Mouse (Mus musculus): Measurements from ENCODE around the gene Fabp6. TPM values are rescaled to one million over a fixed set of nuclear protein-coding genes. Genes with fewer than 3 reads are reported as not detected.

Fabp6 gene
- polyA plus RNA-seq, 1 experiment from 2014 or later, result not detected

DNA sequence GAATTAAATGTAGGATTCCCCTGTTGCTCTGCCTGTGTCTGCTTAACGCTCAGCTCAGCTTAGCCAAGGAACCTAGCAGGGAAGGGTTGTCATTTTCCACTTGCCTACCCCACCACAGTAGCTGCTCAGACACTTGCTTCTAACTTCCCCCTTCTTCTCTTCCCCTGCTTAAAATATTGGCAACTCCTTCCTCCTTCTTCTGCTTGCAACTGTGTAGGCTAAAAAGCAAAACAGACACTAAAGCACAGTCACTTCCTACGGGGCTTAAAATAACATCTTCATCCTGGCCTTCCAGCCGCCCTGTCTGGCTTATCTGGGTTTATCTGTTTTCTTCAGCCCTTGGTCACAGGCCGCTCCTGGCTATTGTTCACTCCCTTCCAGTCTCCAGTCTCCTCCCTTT, 31.2 kb upstream of the Fabp6 start:
- no peak overlapping the region for H3K4me3 ChIP-seq (ENCODE audit: control insufficient read depth in 1 of 2, insufficient read depth in 1 of 2, low read depth in 1 of 2, low read length in 2 of 2)
- no peak overlapping the region for H3K4me2 ChIP-seq (ENCODE audit: low read length)
- 11% methylated on average over 4 of the region's 4 CpGs for WGBS
- H3K4me1 ChIP-seq (ENCODE audit: control insufficient read depth in 2 of 2, insufficient read depth in 2 of 2, low read length in 2 of 2), result peaks cover 17 to 24% of the 10 kb centered on the region in 2 experiments
- no peaks in the 10 kb centered on the region for H3K9me3 ChIP-seq (ENCODE audit: control insufficient read depth, low read length)
- no peak for ATAC-seq (ENCODE audit: insufficient number of reproducible peaks, insufficient read depth, low FRiP score, low read depth)
- no peaks in the 10 kb centered on the region for H3K27me3 ChIP-seq (ENCODE audit: control insufficient read depth, insufficient read depth, low read length)
- peak overlapping the region; percentile 5; the same call in 1 of the 2 replicates for H3K9ac ChIP-seq (ENCODE audit: low read length)
- H3K27ac ChIP-seq (replicated peaks in 1 of 2; ENCODE audit: control insufficient read depth in 1 of 2, insufficient read depth in 1 of 2, low read depth in 2 of 2, low read length in 2 of 2), result peak overlapping the region; percentile 15 to 83; a peak in 2 of 4 replicates
- no peaks in the 10 kb centered on the region for H3K36me3 ChIP-seq (ENCODE audit: control insufficient read depth, insufficient read depth, low read length)

DNA sequence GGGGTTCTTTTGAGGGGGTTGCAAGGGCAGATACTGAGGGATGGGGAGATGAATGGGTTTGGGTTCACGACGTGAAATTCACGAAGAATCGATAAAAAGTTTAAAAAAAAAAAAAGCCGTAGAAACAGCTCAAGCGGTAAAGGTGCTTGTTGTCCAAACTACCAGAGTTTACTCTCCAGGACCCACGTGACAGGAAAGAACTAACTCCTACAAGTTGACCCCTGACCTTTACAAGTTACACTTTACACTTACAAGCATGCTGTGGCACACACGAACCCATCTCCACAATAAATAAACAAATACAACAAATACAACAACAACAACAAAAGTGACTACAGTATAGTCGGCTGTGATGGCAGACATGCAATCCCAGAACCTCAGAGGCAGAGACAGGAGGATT, 30.3 kb upstream of the Fabp6 start:
- H3K9ac ChIP-seq (ENCODE audit: low read length), result no peak overlapping the region
- H3K36me3 ChIP-seq (ENCODE audit: control insufficient read depth, insufficient read depth, low read length), result no peaks in the 10 kb centered on the region
- peaks cover 22 to 33% of the 10 kb centered on the region in 2 experiments for H3K4me1 ChIP-seq (ENCODE audit: control insufficient read depth in 2 of 2, insufficient read depth in 2 of 2, low read length in 2 of 2)
- WGBS, result 86% methylated on average over 9 of the region's 9 CpGs
- H3K27ac ChIP-seq (replicated peaks in 1 of 2; ENCODE audit: control insufficient read depth in 1 of 2, insufficient read depth in 1 of 2, low read depth in 2 of 2, low read length in 2 of 2), result no peak overlapping the region
- H3K4me2 ChIP-seq (ENCODE audit: low read length), result no peak overlapping the region
- H3K4me3 ChIP-seq (ENCODE audit: control insufficient read depth in 1 of 2, insufficient read depth in 1 of 2, low read depth in 1 of 2, low read length in 2 of 2), result no peak overlapping the region
- H3K9me3 ChIP-seq (ENCODE audit: control insufficient read depth, low read length), result no peaks in the 10 kb centered on the region
- H3K27me3 ChIP-seq (ENCODE audit: control insufficient read depth, insufficient read depth, low read length), result no peaks in the 10 kb centered on the region
- no peak for ATAC-seq (ENCODE audit: insufficient number of reproducible peaks, insufficient read depth, low FRiP score, low read depth)

DNA sequence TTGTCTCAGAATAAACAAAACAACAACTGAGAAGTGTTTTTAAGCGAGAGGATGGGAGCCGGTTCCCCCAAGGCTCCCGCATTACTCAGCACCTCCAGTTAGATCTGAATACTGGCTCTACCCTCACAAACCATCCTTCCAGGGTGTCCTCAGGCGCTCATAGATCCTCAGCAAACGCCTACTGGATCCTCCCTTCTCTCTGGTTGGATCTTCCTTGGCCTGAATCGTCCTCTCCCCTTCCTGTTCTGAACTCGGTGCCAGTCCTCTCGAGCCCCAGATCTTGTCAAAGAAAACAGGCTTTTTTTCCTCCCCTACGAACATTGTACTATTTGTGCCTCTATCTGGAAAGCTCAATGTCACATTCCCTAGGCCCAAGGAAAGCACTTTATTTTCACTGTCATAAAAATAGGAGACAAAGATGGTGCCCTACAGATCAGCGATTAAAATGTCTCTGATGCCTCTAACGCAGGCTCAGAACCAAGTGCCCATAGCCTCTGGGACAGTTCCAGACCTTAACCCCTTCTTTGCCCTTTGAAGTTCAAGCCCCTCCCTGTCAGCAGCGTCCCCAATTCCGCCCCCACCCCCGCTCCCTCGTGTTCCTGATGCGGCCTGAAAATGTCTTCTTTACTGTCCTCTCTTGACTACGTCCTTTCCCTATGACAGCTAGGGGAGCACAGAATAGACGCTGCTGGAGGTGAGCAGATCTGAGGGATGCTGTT, 25.7 kb upstream of the Fabp6 start:
- WGBS, result 28% methylated on average over 18 of the region's 18 CpGs
- no peak overlapping the region for H3K4me3 ChIP-seq (ENCODE audit: control insufficient read depth in 1 of 2, insufficient read depth in 1 of 2, low read depth in 1 of 2, low read length in 2 of 2)
- H3K9ac ChIP-seq (ENCODE audit: low read length), result peak overlapping the region; percentile 56
- H3K27me3 ChIP-seq (ENCODE audit: control insufficient read depth, insufficient read depth, low read length), result no peaks in the 10 kb centered on the region
- no peaks in the 10 kb centered on the region for H3K36me3 ChIP-seq (ENCODE audit: control insufficient read depth, insufficient read depth, low read length)
- H3K4me2 ChIP-seq (ENCODE audit: low read length), result peak overlapping the region; percentile 62
- H3K27ac ChIP-seq (replicated peaks in 1 of 2; ENCODE audit: control insufficient read depth in 1 of 2, insufficient read depth in 1 of 2, low read depth in 2 of 2, low read length in 2 of 2), result peak overlapping the region; percentile 29 to 35; a peak in 3 of 4 replicates
- ATAC-seq (ENCODE audit: insufficient number of reproducible peaks, insufficient read depth, low FRiP score, low read depth), result no peak
- H3K4me1 ChIP-seq (ENCODE audit: control insufficient read depth in 2 of 2, insufficient read depth in 2 of 2, low read length in 2 of 2), result peaks cover 18 to 24% of the 10 kb centered on the region in 2 experiments
- no peaks in the 10 kb centered on the region for H3K9me3 ChIP-seq (ENCODE audit: control insufficient read depth, low read length)

DNA sequence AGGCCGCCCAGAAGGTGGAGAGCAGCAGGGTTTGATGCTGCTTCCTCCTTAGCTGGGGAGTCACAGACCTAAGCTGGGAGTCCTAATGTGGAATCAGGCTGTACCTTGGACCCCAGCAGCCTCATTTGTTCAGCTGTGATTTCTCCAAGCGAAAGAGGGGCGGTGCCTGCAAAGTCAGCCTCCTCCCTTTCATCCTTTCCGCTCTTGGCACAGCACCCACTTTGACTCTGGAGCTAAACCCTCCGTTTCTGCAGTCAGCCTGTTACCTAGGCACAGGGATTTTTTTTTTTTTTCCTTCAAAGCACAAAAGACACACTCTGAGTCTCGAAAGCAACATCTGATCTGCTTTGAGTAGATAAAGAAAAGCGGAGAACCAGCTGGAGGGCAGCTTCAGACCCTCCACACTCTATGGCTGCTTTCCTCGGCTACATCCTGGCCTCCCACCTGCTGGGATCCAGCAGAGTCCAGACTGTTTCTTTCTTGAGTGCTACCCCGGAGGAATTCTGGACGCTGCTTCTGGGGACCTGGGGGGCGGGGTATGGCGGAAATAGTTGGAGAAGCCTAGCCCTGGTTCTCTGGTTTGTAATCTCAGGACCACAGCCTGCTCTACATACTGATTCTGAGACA, 25.1 kb upstream of the Fabp6 start:
- no peaks in the 10 kb centered on the region for H3K9me3 ChIP-seq (ENCODE audit: control insufficient read depth, low read length)
- no peaks in the 10 kb centered on the region for H3K36me3 ChIP-seq (ENCODE audit: control insufficient read depth, insufficient read depth, low read length)
- ATAC-seq (ENCODE audit: insufficient number of reproducible peaks, insufficient read depth, low FRiP score, low read depth), result no peak
- H3K27ac ChIP-seq (replicated peaks in 1 of 2; ENCODE audit: control insufficient read depth in 1 of 2, insufficient read depth in 1 of 2, low read depth in 2 of 2, low read length in 2 of 2), result peak overlapping the region; percentile 30 to 35; a peak in 3 of 4 replicates
- WGBS, result 8% methylated on average over 12 of the region's 12 CpGs
- H3K27me3 ChIP-seq (ENCODE audit: control insufficient read depth, insufficient read depth, low read length), result no peaks in the 10 kb centered on the region
- H3K4me2 ChIP-seq (ENCODE audit: low read length), result peak overlapping the region; percentile 62
- H3K4me3 ChIP-seq (ENCODE audit: control insufficient read depth in 1 of 2, insufficient read depth in 1 of 2, low read depth in 1 of 2, low read length in 2 of 2), result peak overlapping the region; percentile 3 to 13; a peak in 3 of 4 replicates
- H3K4me1 ChIP-seq (ENCODE audit: control insufficient read depth in 2 of 2, insufficient read depth in 2 of 2, low read length in 2 of 2), result peaks cover 18 to 22% of the 10 kb centered on the region in 2 experiments
- peak overlapping the region; percentile 56 for H3K9ac ChIP-seq (ENCODE audit: low read length)

DNA sequence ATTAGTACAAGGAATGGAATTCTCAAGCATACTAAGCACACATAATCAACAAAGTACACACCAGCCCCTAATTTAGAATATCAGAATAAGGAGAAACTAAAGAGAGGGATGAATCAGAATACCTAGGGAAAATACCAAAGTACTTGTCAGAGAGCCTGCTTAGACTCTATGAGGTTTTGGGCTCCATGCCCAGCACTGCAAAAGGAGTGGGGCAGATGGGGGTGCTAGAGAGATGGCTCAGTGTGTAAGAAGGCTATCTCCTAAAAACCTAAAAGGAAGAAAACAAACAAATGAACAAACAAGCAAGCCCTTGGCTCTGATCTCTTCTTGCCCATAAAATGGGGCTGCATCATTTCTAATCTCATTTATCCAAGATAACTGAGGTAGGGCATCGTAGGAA, 23.0 kb upstream of the Fabp6 start:
- H3K27ac ChIP-seq (replicated peaks in 1 of 2; ENCODE audit: control insufficient read depth in 1 of 2, insufficient read depth in 1 of 2, low read depth in 2 of 2, low read length in 2 of 2), result no peak overlapping the region
- 100% methylated on average over 1 of the region's 1 CpGs for WGBS
- H3K9ac ChIP-seq (ENCODE audit: low read length), result no peak overlapping the region
- ATAC-seq (ENCODE audit: insufficient number of reproducible peaks, insufficient read depth, low FRiP score, low read depth), result no peak
- no peaks in the 10 kb centered on the region for H3K27me3 ChIP-seq (ENCODE audit: control insufficient read depth, insufficient read depth, low read length)
- H3K4me1 ChIP-seq (ENCODE audit: control insufficient read depth in 2 of 2, insufficient read depth in 2 of 2, low read length in 2 of 2), result peaks cover 18 to 22% of the 10 kb centered on the region in 2 experiments
- no peaks in the 10 kb centered on the region for H3K36me3 ChIP-seq (ENCODE audit: control insufficient read depth, insufficient read depth, low read length)
- H3K4me3 ChIP-seq (ENCODE audit: control insufficient read depth in 1 of 2, insufficient read depth in 1 of 2, low read depth in 1 of 2, low read length in 2 of 2), result no peak overlapping the region
- no peak overlapping the region for H3K4me2 ChIP-seq (ENCODE audit: low read length)
- no peaks in the 10 kb centered on the region for H3K9me3 ChIP-seq (ENCODE audit: control insufficient read depth, low read length)

DNA sequence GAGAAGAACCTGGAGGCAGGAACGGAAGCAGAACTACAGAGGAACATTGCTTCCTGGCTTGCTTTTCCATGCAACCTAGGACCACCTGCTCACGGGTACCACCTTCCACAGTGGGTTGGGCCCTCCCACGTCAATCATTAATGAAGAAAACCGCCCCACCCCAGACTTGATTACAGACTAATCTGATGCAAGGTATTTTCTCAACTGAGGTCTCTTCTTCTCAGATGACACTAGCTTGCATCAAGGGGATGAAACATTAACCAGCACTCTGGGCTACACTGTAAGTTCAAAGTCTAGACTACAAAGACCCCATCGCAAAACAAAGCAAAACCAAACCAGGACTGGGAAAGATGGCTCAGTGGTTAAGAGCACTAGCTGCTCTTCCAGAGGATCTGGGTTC, 20.4 kb upstream of the Fabp6 start:
- H3K9ac ChIP-seq (ENCODE audit: low read length), result no peak overlapping the region
- ATAC-seq (ENCODE audit: insufficient number of reproducible peaks, insufficient read depth, low FRiP score, low read depth), result no peak
- H3K4me1 ChIP-seq (ENCODE audit: control insufficient read depth in 2 of 2, insufficient read depth in 2 of 2, low read length in 2 of 2), result peaks cover 15 to 17% of the 10 kb centered on the region in 2 experiments
- no peaks in the 10 kb centered on the region for H3K36me3 ChIP-seq (ENCODE audit: control insufficient read depth, insufficient read depth, low read length)
- no peaks in the 10 kb centered on the region for H3K27me3 ChIP-seq (ENCODE audit: control insufficient read depth, insufficient read depth, low read length)
- 79% methylated on average over 5 of the region's 5 CpGs for WGBS
- no peaks in the 10 kb centered on the region for H3K9me3 ChIP-seq (ENCODE audit: control insufficient read depth, low read length)
- no peak overlapping the region for H3K4me2 ChIP-seq (ENCODE audit: low read length)
- H3K4me3 ChIP-seq (ENCODE audit: control insufficient read depth in 1 of 2, insufficient read depth in 1 of 2, low read depth in 1 of 2, low read length in 2 of 2), result no peak overlapping the region
- H3K27ac ChIP-seq (replicated peaks in 1 of 2; ENCODE audit: control insufficient read depth in 1 of 2, insufficient read depth in 1 of 2, low read depth in 2 of 2, low read length in 2 of 2), result no peak overlapping the region

DNA sequence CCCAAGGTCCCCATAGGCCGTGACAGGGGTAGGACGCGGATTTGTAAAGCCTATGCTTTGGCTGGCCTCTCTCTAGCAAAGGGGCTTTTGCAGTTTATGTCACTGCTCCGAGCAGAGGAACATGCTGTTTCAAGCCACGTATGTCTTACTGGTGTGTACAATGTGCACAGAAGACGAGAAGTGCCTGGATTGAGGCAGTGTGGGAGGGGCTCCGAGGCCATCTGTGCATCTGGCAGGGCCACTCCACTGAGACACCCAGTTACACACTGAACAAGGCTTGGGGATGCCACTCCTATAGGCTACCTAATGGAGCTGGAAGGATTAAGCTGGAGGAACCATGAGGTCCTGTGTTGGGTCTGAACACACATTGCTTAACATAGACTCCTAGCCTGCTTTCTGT, 17.1 kb upstream of the Fabp6 start:
- 0 out of 2 replicates have a peak, but pooled peaks have one; percentile 19 for ATAC-seq (ENCODE audit: insufficient number of reproducible peaks, insufficient read depth, low FRiP score, low read depth)
- Histone ChIP-seq H3K27me3 (ENCODE audit: control insufficient read depth, insufficient read depth, low read length) (no peaks in the 10 kb centered on the region), H3K27ac (replicated peaks in 1 of 2; ENCODE audit: control insufficient read depth in 1 of 2, insufficient read depth in 1 of 2, low read depth in 2 of 2, low read length in 2 of 2) (peak overlapping the region; percentile 55 to 70), H3K4me3 (ENCODE audit: control insufficient read depth in 1 of 2, insufficient read depth in 1 of 2, low read depth in 1 of 2, low read length in 2 of 2) (no peak overlapping the region), H3K36me3 (ENCODE audit: control insufficient read depth, insufficient read depth, low read length) (no peaks in the 10 kb centered on the region), H3K4me1 (ENCODE audit: control insufficient read depth in 2 of 2, insufficient read depth in 2 of 2, low read length in 2 of 2) (peaks cover 8 to 11% of the 10 kb centered on the region in 2 experiments; a peak in 3 of 4 replicates), H3K9ac (ENCODE audit: low read length) (no peak overlapping the region), H3K4me2 (ENCODE audit: low read length) (peak overlapping the region; percentile 24; the same call in 1 of the 2 replicates), H3K9me3 (ENCODE audit: control insufficient read depth, low read length) (no peaks in the 10 kb centered on the region)
- 59% methylated on average over 7 of the region's 7 CpGs for WGBS

Data from heart, embryonic 14.5 days (tissue).